Mouse (Mus musculus) hindbrain, postnatal 0 days (tissue): ENCODE results near the gene Nme1. TPM values are rescaled to one million over a fixed set of nuclear protein-coding genes. Genes with fewer than 3 reads are reported as not detected.
A peak's percentile ranks its signal among the peaks of the same experiment; 100 is the strongest.

Experiments used
- ATAC-seq: fragments of 200-750 bp; cut with Nextera tagmentation; 2 replicates; pipeline ENCODE4 v1.8.0; 2017; ENCODE audit warnings: mild to moderate bottlenecking, moderate TSS enrichment, moderate library complexity
- DNase-seq: peaks from one replicate; pipeline ENCODE4 v3.0.0-alpha.2; 2015; ENCODE audit warnings: low spot score
- H3K27ac ChIP-seq: fragments of 300-500 bp; sonication (generic); 2 replicates; pipeline ENCODE4 v1.5.1; 2014; ENCODE audit warnings: mild to moderate bottlenecking
- H3K27me3 ChIP-seq: fragments of 300-500 bp; sonication (generic); 2 replicates; pipeline ENCODE4 v1.6.1; 2014; ENCODE audit warnings: low read length, mixed read lengths; ENCODE audit not compliant: insufficient read depth
- H3K36me3 ChIP-seq: fragments of 300-500 bp; sonication (generic); 2 replicates; pipeline ENCODE4 v1.6.1; 2014; ENCODE audit warnings: low read length, mixed read lengths; ENCODE audit not compliant: insufficient read depth
- H3K4me1 ChIP-seq: fragments of 300-500 bp; sonication (generic); 2 replicates; pipeline ENCODE4 v1.6.1; 2014; ENCODE audit warnings: antibody characterized with exemption, low read length, mixed read lengths; ENCODE audit not compliant: insufficient read depth
- H3K4me2 ChIP-seq: fragments of 300-500 bp; sonication (generic); 2 replicates; pipeline ENCODE4 v1.6.1; 2014; ENCODE audit warnings: low read depth, mild to moderate bottlenecking, low read length, moderate library complexity, mixed read lengths
- H3K4me3 ChIP-seq: fragments of 300-500 bp; sonication (generic); 2 replicates; pipeline ENCODE4 v1.5.1; 2014; ENCODE audit warnings: low read length
- H3K9ac ChIP-seq: fragments of 300-500 bp; sonication (generic); replicated peaks from 2 replicates; pipeline ENCODE4 v1.6.1; 2014; ENCODE audit warnings: mild to moderate bottlenecking, low read length, moderate library complexity, mixed read lengths
- H3K9me3 ChIP-seq: fragments of 300-500 bp; sonication (generic); 2 replicates; pipeline ENCODE4 v1.6.1; 2016; ENCODE audit warnings: low read length, mixed read lengths
- CTCF ChIP-seq: IDR thresholded peaks from 2 replicates; pipeline ENCODE4 v1.5.1; 2016; ENCODE audit warnings: antibody characterized with exemption, control low read depth, low read depth
- WGBS: fragments of 180-500 bp; shearing (Covaris S2); extraction: QIAGEN DNeasy Blood & Tissue Kit; methylation state at CpG from one replicate; pipeline ENCODE4 v1.1.7; 2014; 5-methylcytosine and 5-hydroxymethylcytosine counted together
- polyA plus RNA-seq: library from polyadenylated mRNA; unstranded; fragments of >200 nt; fragmentation: Nextera tagmentation; extraction: Ambion mirVana; gene quantifications from 2 replicates; pipeline ENCODE4 v1.2.1, GENCODE M21; 2015
- total RNA-seq: library from RNA; depleted of rRNA; stranded (reverse); fragments of >200 nt; gene quantifications from 2 replicates; pipeline ENCODE4 v1.2.3, GENCODE M21; 2014

Gene Nme1
- total and polyA plus RNA-seq, 2 experiments from 2014 or later, result 44.8 to 356 TPM

- H3K27ac ChIP-seq, result no peak overlapping the region
- no peaks in the 10 kb centered on the region for H3K9me3 ChIP-seq
- no peak overlapping the region for H3K4me3 ChIP-seq
- TF ChIP-seq CTCF, result no peak
- no peak overlapping the region for H3K4me2 ChIP-seq
- ATAC-seq (no peak), DNase-seq (no peak)
- no peaks in the 10 kb centered on the region for H3K36me3 ChIP-seq
- 93% methylated on average over 3 of the region's 3 CpGs for WGBS
- H3K9ac ChIP-seq, result no peak overlapping the region
- no peaks in the 10 kb centered on the region for H3K4me1 ChIP-seq
- no peaks in the 10 kb centered on the region for H3K27me3 ChIP-seq
These were observed 16.3 kb upstream of the Nme1 start for GRCm38 (mm10) chr11:93984619-93985018.

GRCm38 (mm10) chr11:93979502-93980049, 11.3 kb upstream of the Nme1 start:
- Histone ChIP-seq H3K9me3 (no peaks in the 10 kb centered on the region), H3K4me2 (no peak overlapping the region), H3K27ac (no peak overlapping the region), H3K4me3 (no peak overlapping the region), H3K27me3 (no peaks in the 10 kb centered on the region), H3K36me3 (no peaks in the 10 kb centered on the region), H3K4me1 (no peaks in the 10 kb centered on the region), H3K9ac (no peak overlapping the region)
- 46% methylated on average over 6 of the region's 6 CpGs for WGBS
- DNase-seq, result peak; percentile 10
- TF ChIP-seq CTCF, result no peak
- no peak for ATAC-seq

GRCm38 (mm10) chr11:93972951-93973350, 4.6 kb upstream of the Nme1 start:
- 82% methylated on average over 5 of the region's 5 CpGs for WGBS
- Histone ChIP-seq H3K27ac (no peak overlapping the region), H3K4me1 (no peaks in the 10 kb centered on the region), H3K36me3 (no peaks in the 10 kb centered on the region), H3K27me3 (no peaks in the 10 kb centered on the region), H3K9ac (no peak overlapping the region), H3K4me3 (no peak overlapping the region), H3K4me2 (no peak overlapping the region), H3K9me3 (no peaks in the 10 kb centered on the region)
- ATAC-seq, result no peak
- DNase-seq, result no peak
- TF ChIP-seq CTCF, result no peak

- DNase-seq, result no peak
- no peak overlapping the region for H3K9ac ChIP-seq
- WGBS, result 68% methylated on average over 1 of the region's 1 CpGs
- H3K9me3 ChIP-seq, result no peaks in the 10 kb centered on the region
- no peak overlapping the region for H3K27ac ChIP-seq
- no peaks in the 10 kb centered on the region for H3K4me1 ChIP-seq
- no peak overlapping the region for H3K4me2 ChIP-seq
- H3K4me3 ChIP-seq, result no peak overlapping the region
- TF ChIP-seq CTCF, result no peak
- no peaks in the 10 kb centered on the region for H3K27me3 ChIP-seq
- no peak for ATAC-seq
- H3K36me3 ChIP-seq, result peaks cover 9% of the 10 kb centered on the region
These were observed 1.5 kb upstream of the Nme1 start for GRCm38 (mm10) chr11:93969799-93970198.

- Histone ChIP-seq H3K9me3 (no peaks in the 10 kb centered on the region), H3K4me3 (no peak overlapping the region), H3K4me2 (peak overlapping the region; percentile 48; the same call in 1 of the 2 replicates), H3K4me1 (no peaks in the 10 kb centered on the region), H3K27ac (peak overlapping the region; percentile 68; the same call in 1 of the 2 replicates), H3K36me3 (peaks cover 11% of the 10 kb centered on the region), H3K27me3 (no peaks in the 10 kb centered on the region), H3K9ac (no peak overlapping the region)
- WGBS, result 89% methylated on average over 6 of the region's 6 CpGs
- DNase-seq, result no peak
- ATAC-seq, result no peak
- no peak for TF ChIP-seq CTCF
These were observed 850 bp upstream of the Nme1 start for GRCm38 (mm10) chr11:93969171-93969570.

GRCm38 (mm10) chr11:93968848-93969128, 467 bp upstream of the Nme1 start:
- ATAC-seq (no peak), DNase-seq (no peak)
- peak overlapping the region; percentile 68 for H3K27ac ChIP-seq
- H3K9ac ChIP-seq, result 0 out of 2 replicates have a peak overlapping the region, but pooled peaks have one; percentile 28
- H3K4me1 ChIP-seq, result no peaks in the 10 kb centered on the region
- H3K27me3 ChIP-seq, result no peaks in the 10 kb centered on the region
- H3K36me3 ChIP-seq, result peaks cover 15% of the 10 kb centered on the region
- peak overlapping the region; percentile 48 for H3K4me2 ChIP-seq
- TF ChIP-seq CTCF, result no peak
- WGBS, result 48% methylated on average over 6 of the region's 6 CpGs
- peak overlapping the region; percentile 91 for H3K4me3 ChIP-seq
- H3K9me3 ChIP-seq, result no peaks in the 10 kb centered on the region

GRCm38 (mm10) chr11:93967381-93967780, 940 bp downstream of the Nme1 start:
- no peaks in the 10 kb centered on the region for H3K9me3 ChIP-seq
- H3K4me3 ChIP-seq, result peak overlapping the region; percentile 91
- H3K36me3 ChIP-seq, result peaks cover 27% of the 10 kb centered on the region
- H3K27ac ChIP-seq, result peak overlapping the region; percentile 89
- no peaks in the 10 kb centered on the region for H3K4me1 ChIP-seq
- ATAC-seq (no peak), DNase-seq (no peak)
- no peaks in the 10 kb centered on the region for H3K27me3 ChIP-seq
- peak overlapping the region; percentile 77 for H3K9ac ChIP-seq
- 6% methylated on average over 11 of the region's 11 CpGs for WGBS
- no peak for TF ChIP-seq CTCF
- peak overlapping the region; percentile 82 for H3K4me2 ChIP-seq
